Mouse (Mus musculus): ENCODE results near the gene Irgm1.

- TF ChIP-seq CTCF (IDR thresholded peaks at IDR 0.05; ENCODE audit: low read depth) (no peak), EP300 (optimal IDR thresholded peaks at IDR 0.05) (no peak)
Measured at GRCm38 (mm10) chr11:48818346-48818745, 53.1 kb downstream of the Irgm1 start.

All from stomach, postnatal 0 days (tissue).